Mouse (Mus musculus) midbrain, embryonic 14.5 days (tissue): Measurements from ENCODE around the gene Dbp. TPM values are rescaled to one million over a fixed set of nuclear protein-coding genes. Genes with fewer than 3 reads are reported as not detected.

Experiments
- ATAC-seq: fragments of 200-750 bp; cut with Nextera tagmentation; 2 replicates; pipeline ENCODE4 v1.8.0; 2017; ENCODE audit warnings: moderate number of reproducible peaks, moderate library complexity; ENCODE audit not compliant: low FRiP score, low TSS enrichment
- DNase-seq: peaks from one replicate; pipeline ENCODE4 v3.0.0-alpha.2; 2015
- H3K27ac ChIP-seq: fragments of 300-500 bp; sonication (generic); replicated peaks from 2 replicates; pipeline ENCODE4 v1.5.1; 2014; ENCODE audit warnings: mild to moderate bottlenecking, low read depth, low read length, moderate library complexity
- H3K27me3 ChIP-seq: fragments of 300-500 bp; sonication (generic); 2 replicates; pipeline ENCODE4 v1.6.1; 2014; ENCODE audit warnings: low read length, control low read depth, mixed read lengths; ENCODE audit not compliant: control insufficient read depth, insufficient read depth
- H3K36me3 ChIP-seq: fragments of 300-500 bp; sonication (generic); 2 replicates; pipeline ENCODE4 v1.6.1; 2014; ENCODE audit warnings: low read length, control low read depth; ENCODE audit not compliant: control insufficient read depth, insufficient read depth
- H3K4me1 ChIP-seq: fragments of 300-500 bp; sonication (generic); 2 replicates; pipeline ENCODE4 v1.6.1; 2014; ENCODE audit warnings: mild to moderate bottlenecking, antibody characterized with exemption, low read length, control low read depth; ENCODE audit not compliant: control insufficient read depth, insufficient read depth
- H3K4me2 ChIP-seq: fragments of 300-500 bp; sonication (generic); 2 replicates; pipeline ENCODE4 v1.6.1; 2014; ENCODE audit warnings: mild to moderate bottlenecking, low read length, moderate library complexity
- H3K4me3 ChIP-seq: fragments of 300-500 bp; sonication (generic); replicated peaks from 2 replicates; pipeline ENCODE4 v1.5.1; 2014; ENCODE audit warnings: low read depth, low read length
- H3K9ac ChIP-seq: fragments of 300-500 bp; sonication (generic); replicated peaks from 2 replicates; pipeline ENCODE4 v1.6.1; 2014; ENCODE audit warnings: mild to moderate bottlenecking, low read length, moderate library complexity
- H3K9me3 ChIP-seq: fragments of 300-500 bp; sonication (generic); 2 replicates; pipeline ENCODE4 v1.6.1; 2016; ENCODE audit warnings: low read length, control low read depth, mixed read lengths; ENCODE audit not compliant: control insufficient read depth
- WGBS: fragments of 180-500 bp; shearing (Covaris S2); extraction: QIAGEN DNeasy Blood & Tissue Kit; methylation state at CpG from one replicate; pipeline ENCODE4 v1.1.7; 2014; 5-methylcytosine and 5-hydroxymethylcytosine counted together
- polyA plus RNA-seq: library from polyadenylated mRNA; unstranded; fragments of >200 nt; fragmentation: Nextera tagmentation; extraction: Ambion mirVana; gene quantifications from 2 replicates; pipeline ENCODE4 v1.2.1, GENCODE M21; 2014

Dbp gene
- polyA plus RNA-seq, 1 experiment from 2014 or later = 1.9 TPM

DNA sequence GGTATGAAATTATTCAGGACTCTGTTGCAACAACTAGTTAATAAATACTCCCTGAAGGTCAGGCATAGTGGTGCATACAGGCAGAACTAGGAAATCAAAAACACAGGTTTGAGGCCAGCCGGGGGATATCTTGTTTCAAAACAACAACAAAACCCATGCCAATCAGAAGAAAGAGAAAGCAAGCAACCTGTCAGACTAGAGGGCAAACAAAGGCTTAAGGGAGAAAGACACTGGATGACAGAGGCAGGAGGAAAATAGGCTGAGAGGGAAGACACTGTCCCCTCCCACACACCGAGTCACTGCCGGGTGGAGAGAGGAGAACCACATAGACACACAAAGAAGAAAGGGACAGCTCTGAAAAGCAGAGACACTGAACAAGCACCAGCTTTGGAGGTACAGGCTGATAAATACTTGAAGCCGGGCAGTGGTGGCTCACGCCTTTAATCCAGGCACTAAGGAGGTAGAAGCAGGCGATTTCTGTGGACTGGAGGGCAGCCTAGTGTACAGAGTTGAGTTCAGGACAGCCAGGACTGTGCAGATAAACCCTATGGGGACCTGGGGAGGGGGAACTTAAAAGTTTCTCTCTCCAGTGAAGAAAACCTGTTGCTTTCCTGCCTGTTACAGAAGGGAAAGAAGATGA, 9.1 kb downstream of the Dbp start:
- WGBS = 88% methylated on average over 6 of the region's 6 CpGs
- H3K27ac ChIP-seq = no peak overlapping the region
- no peaks in the 10 kb centered on the region for H3K9me3 ChIP-seq
- DNase-seq (no peak), ATAC-seq (no peak)
- peaks cover 51% of the 10 kb centered on the region for H3K4me1 ChIP-seq
- H3K27me3 ChIP-seq = no peaks in the 10 kb centered on the region
- peak overlapping the region; percentile 66 for H3K4me3 ChIP-seq
- H3K36me3 ChIP-seq = peaks cover 39% of the 10 kb centered on the region
- H3K9ac ChIP-seq = no peak overlapping the region; the same call in 1 of the 2 replicates
- H3K4me2 ChIP-seq = peak overlapping the region; percentile 96

DNA sequence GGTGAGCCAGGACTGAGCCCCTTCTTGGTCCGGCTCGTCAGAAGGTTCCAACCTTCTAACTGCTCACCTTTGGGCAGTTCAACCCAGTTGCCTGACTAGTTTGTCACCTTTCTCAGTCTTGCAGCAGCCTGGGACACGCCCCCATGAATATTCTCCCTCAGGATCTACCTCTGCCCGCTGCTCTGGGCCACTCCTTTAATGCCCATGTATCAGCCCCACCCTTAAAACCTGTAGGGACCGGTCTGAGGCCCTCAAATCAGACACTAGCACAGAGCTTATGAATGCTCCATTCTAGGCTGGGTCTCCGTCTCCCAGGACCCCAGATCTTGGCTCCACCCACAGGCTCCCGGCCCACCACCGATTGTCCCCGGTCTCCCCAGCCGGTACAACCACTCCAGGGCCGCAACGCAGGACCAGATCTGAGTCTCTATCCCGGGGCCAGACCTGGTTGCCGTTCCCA, 9.8 kb downstream of the Dbp start:
- peak overlapping the region; percentile 96 for H3K4me2 ChIP-seq
- no peaks in the 10 kb centered on the region for H3K27me3 ChIP-seq
- peak overlapping the region; percentile 66 for H3K4me3 ChIP-seq
- no peak for DNase-seq
- 9% methylated on average over 14 of the region's 14 CpGs for WGBS
- H3K4me1 ChIP-seq = peaks cover 48% of the 10 kb centered on the region
- H3K27ac ChIP-seq = peak overlapping the region; percentile 74
- peaks cover 46% of the 10 kb centered on the region for H3K36me3 ChIP-seq
- no peaks in the 10 kb centered on the region for H3K9me3 ChIP-seq
- no peak; the same call in 1 of the 2 replicates for ATAC-seq
- peak overlapping the region; percentile 76 for H3K9ac ChIP-seq

DNA sequence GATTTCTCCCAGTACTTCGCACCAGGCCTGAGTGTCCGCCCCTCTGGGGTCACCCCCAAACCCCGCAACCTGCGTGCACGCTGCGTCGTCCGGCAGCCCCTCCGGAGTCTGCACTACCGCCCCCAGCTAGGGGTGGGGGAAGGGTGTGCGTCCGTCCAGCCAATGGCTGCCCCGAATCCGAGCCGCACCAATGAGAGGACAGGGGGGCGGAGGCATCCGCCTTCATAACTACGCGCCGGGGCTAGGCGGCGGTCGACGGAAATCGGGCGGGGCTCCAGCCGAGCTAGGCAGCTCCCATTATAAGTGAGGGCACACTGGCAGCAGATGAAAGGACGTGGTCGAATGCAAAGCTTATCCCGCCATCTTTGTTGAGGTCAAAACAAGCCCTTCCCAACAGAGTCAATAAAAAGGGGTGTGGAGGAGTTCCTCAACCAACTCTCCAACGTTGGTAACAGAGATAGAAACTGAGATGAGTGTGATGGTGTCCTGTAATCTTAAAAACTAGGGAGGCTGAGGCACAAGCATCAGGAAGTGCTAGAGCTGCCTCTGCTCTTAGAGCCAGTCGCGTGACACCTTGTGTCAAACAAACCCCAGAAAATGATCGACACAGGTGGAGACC, 10.3 kb downstream of the Dbp start, which contains the start of gene Rpl18:
TSS of gene Rpl18 (plus strand) at position 368 of the 619 bp plus-strand sequence.
- H3K4me1 ChIP-seq = peaks cover 42% of the 10 kb centered on the region
- H3K4me2 ChIP-seq = peak within 1 kb of the TSS; percentile 96
- H3K4me3 ChIP-seq = peak within 1 kb of the TSS; percentile 66
- H3K9ac ChIP-seq = peak within 1 kb of the TSS; percentile 76
- H3K27ac ChIP-seq = peak within 1 kb of the TSS; percentile 74
- WGBS = 8% methylated on average over 34 of the region's 34 CpGs
- peak; percentile 98 for DNase-seq
- ATAC-seq = peak; percentile 92
- no peaks in the 10 kb centered on the region for H3K27me3 ChIP-seq
- peaks cover 46% of the 10 kb centered on the region for H3K36me3 ChIP-seq
- no peaks in the 10 kb centered on the region for H3K9me3 ChIP-seq

DNA sequence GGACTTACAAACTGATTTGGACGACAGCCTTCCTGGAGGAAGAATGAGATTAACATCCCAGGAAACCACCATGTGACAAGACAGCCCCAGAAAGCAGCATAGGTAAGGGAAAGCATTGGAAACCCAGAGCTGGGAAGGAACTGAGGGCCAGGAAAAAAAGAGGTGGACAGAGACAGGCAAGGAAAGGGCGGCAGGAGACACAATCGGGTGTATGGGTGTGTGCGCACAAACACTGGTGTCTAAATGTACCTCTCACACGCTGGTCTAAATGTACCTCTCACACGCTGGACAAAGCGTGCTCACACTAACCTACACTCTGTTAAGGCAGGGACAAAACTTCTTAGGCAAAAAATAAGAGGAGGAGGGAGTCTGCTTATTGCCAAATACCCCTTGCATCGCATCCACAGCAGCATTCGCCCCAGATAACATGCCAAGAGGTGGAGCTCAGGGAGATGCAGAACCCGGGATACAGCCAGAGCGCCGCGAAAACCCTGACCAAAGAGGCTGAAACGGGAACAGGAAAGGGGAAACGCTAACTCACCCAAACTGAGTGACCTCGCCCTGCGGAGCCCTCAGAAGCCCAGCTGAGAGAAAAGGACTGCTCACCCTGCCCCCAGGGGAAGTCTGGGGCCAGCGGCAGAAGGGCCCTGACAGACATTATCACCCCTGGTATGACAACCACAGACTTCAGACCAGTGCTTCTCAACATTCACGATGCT, 11.0 kb downstream of the Dbp start:
- Histone ChIP-seq H3K9ac (no peak overlapping the region; the same call in 1 of the 2 replicates), H3K4me1 (peaks cover 37% of the 10 kb centered on the region), H3K36me3 (peaks cover 46% of the 10 kb centered on the region), H3K4me2 (peak overlapping the region; percentile 96), H3K27ac (peak overlapping the region; percentile 43), H3K4me3 (peak overlapping the region; percentile 66), H3K27me3 (no peaks in the 10 kb centered on the region), H3K9me3 (no peaks in the 10 kb centered on the region)
- ATAC-seq (no peak), DNase-seq (no peak)
- 86% methylated on average over 19 of the region's 19 CpGs for WGBS

DNA sequence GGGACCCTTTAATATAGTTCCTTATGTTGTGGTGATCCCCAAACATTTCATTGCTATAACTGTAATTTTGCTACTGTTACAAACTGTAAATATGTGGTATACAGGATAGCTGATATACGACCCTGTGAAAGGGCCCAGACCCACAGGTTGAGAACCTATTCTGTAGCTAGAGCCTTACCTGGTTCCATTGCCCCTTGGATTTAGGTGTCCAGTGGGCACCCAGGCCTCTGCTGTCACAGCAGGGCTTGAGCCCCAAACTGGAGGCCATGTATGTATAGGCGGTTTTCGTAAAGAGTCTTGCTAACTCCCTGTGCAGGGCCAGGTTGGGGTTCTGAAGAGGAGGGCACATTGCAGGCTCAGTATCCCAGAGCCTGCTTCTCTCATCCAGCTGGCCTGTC, 11.6 kb downstream of the Dbp start:
- Histone ChIP-seq H3K4me3 (peak overlapping the region; percentile 90), H3K4me1 (peaks cover 37% of the 10 kb centered on the region), H3K27me3 (no peaks in the 10 kb centered on the region), H3K4me2 (peak overlapping the region; percentile 96), H3K36me3 (peaks cover 46% of the 10 kb centered on the region), H3K27ac (no peak overlapping the region), H3K9ac (peak overlapping the region; percentile 73; the same call in 1 of the 2 replicates), H3K9me3 (no peaks in the 10 kb centered on the region)
- DNase-seq = no peak
- no peak for ATAC-seq
- WGBS = 89% methylated on average over 3 of the region's 3 CpGs

DNA sequence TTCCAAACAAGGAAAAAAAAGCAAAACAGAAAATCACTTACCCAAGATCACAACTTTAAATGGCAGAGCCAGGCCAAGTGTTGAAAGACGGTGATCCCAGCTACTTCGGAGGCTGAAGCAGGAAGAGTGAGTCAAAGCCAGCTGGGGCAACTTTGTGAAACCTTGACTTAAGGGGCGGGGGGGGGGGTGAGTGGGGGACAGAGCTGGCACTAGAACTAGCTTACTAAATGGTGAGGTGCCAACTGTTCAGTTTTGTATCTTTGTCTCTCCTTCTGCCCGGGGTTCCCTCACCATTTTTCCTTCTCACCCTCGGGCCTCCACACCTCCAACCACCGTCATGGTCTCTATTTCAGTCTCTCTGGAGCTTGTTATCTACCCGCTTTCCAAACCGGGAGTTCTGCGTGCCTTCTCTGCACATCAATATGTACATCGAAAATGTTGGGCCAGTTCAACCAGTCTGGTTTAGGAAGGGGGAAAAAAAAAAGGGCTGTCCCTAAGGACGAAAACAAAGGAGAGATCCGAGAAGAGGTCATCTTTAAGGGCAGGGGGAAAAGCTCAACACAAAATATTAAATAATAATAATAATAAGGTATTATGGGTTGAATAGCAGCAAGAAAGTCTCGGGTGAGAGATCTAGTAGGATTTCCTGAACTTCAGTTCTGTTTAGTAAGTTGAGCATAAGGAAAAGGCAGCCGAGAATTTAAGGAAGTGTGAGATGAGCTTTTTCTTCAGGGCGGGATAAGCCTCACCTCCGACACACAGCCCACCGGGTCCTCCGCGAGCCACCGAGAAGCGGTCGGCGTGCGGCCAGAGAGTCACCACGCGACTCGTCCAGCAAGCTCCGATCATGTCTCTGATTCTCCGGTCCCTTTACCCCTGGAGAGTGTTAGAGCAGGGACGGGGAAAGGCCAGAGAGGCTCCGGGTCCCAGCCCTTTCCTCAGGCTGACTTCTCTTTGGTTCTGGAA, 12.3 kb downstream of the Dbp start:
- peak overlapping the region; percentile 73 for H3K9ac ChIP-seq
- peak overlapping the region; percentile 90 for H3K4me3 ChIP-seq
- DNase-seq (no peak), ATAC-seq (peak; percentile 32)
- peak overlapping the region; percentile 92 for H3K27ac ChIP-seq
- peaks cover 37% of the 10 kb centered on the region for H3K4me1 ChIP-seq
- peak overlapping the region; percentile 96 for H3K4me2 ChIP-seq
- H3K9me3 ChIP-seq = no peaks in the 10 kb centered on the region
- WGBS = 13% methylated on average over 31 of the region's 31 CpGs
- no peaks in the 10 kb centered on the region for H3K27me3 ChIP-seq
- H3K36me3 ChIP-seq = peaks cover 46% of the 10 kb centered on the region

DNA sequence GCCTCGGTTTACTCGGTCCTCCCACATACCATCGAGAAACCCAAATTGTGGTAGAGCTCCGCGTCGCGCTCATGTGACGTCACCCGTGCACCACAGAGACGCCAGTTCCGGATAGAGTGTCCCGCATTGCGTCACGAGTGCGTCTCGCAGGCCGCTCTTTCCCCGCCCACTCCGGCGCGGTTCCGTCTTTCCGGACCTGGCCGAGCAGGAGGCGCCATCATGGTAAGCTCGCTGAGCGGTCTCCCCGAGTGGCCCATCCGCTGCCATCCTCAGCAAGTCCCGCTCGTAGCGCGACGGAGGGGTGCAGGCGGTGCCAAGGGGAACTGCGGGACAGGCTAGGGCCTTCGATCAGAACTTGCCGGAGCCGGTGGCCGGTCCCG, 13.0 kb downstream of the Dbp start, which contains the start of gene Sphk2:
TSS of gene Sphk2 (minus strand) at position 85 of the 380 bp plus-strand sequence.
- H3K27ac ChIP-seq = peak within 1 kb of the TSS; percentile 92
- H3K9me3 ChIP-seq = no peaks in the 10 kb centered on the region
- H3K27me3 ChIP-seq = no peaks in the 10 kb centered on the region
- ATAC-seq (peak; percentile 77), DNase-seq (peak; percentile 100)
- peaks cover 46% of the 10 kb centered on the region for H3K36me3 ChIP-seq
- peaks cover 37% of the 10 kb centered on the region for H3K4me1 ChIP-seq
- H3K9ac ChIP-seq = peak within 1 kb of the TSS; percentile 89
- peak within 1 kb of the TSS; percentile 96 for H3K4me2 ChIP-seq
- H3K4me3 ChIP-seq = peak within 1 kb of the TSS; percentile 90
- 0% methylated on average over 41 of the region's 41 CpGs for WGBS

DNA sequence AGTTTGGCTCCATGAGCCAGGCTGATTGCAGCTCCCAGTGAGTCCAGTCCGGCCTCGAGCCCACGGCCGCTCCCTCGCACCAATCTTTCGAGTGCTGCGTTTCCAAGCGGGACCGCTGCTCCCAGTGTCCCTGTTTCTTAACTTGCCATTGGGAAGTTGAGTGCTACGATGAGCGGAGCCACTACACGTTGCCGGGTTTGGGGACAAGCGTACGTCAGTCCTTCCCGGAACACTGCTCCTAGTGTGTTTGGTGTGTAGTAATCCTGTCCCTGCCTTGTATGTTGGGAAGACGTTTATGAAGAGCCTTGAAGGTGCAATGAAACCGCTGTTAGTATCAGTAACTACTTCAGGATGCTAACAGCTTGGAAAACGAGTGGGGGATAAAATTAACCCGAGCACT, 13.4 kb downstream of the Dbp start:
- DNase-seq = no peak
- no peaks in the 10 kb centered on the region for H3K27me3 ChIP-seq
- H3K4me1 ChIP-seq = peaks cover 37% of the 10 kb centered on the region
- H3K4me2 ChIP-seq = peak overlapping the region; percentile 91
- peaks cover 46% of the 10 kb centered on the region for H3K36me3 ChIP-seq
- H3K9me3 ChIP-seq = no peaks in the 10 kb centered on the region
- under 1% methylated on average over 20 of the region's 20 CpGs for WGBS
- peak overlapping the region; percentile 90 for H3K4me3 ChIP-seq
- H3K27ac ChIP-seq = peak overlapping the region; percentile 92
- ATAC-seq = no peak
- H3K9ac ChIP-seq = peak overlapping the region; percentile 89
